Mouse (Mus musculus): ENCODE measurements around the gene Rab31. TPM values are rescaled to one million over a fixed set of nuclear protein-coding genes. Genes with fewer than 3 reads are reported as not detected.
A peak's percentile ranks its signal among the peaks of the same experiment; 100 is the strongest.

Rab31 gene
- total and polyA plus RNA-seq, 2 experiments from 2014 or later: 79.3 to 92.8 TPM

GRCm38 (mm10) chr17:65749803-65750202 lies 22.7 kb downstream of the Rab31 start:
- no peak overlapping the region for H3K4me2 ChIP-seq (ENCODE audit: low read depth)
- H3K9me3 ChIP-seq (ENCODE audit: low read length): peaks cover 3% of the 10 kb centered on the region; the same call in 1 of the 2 replicates
- no peak overlapping the region for H3K9ac ChIP-seq
- TF ChIP-seq CTCF (IDR thresholded peaks at IDR 0.05; ENCODE audit: low read depth): no peak
- H3K27me3 ChIP-seq (ENCODE audit: insufficient read depth, low read length): no peaks in the 10 kb centered on the region
- no peak overlapping the region for H3K27ac ChIP-seq (ENCODE audit: low read depth, low read length)
- no peaks in the 10 kb centered on the region for H3K36me3 ChIP-seq (ENCODE audit: insufficient read depth)
- no peaks in the 10 kb centered on the region for H3K4me1 ChIP-seq (ENCODE audit: insufficient read depth)
- 94% methylated on average over 7 of the region's 7 CpGs for WGBS
- H3K4me3 ChIP-seq (ENCODE audit: low read depth, low read length): no peak overlapping the region
- no peak for DNase-seq
- no peak for ATAC-seq

- Histone ChIP-seq H3K4me1 (ENCODE audit: insufficient read depth) (no peaks in the 10 kb centered on the region), H3K4me2 (ENCODE audit: low read depth) (no peak overlapping the region), H3K27ac (ENCODE audit: low read depth, low read length) (no peak overlapping the region), H3K36me3 (ENCODE audit: insufficient read depth) (no peaks in the 10 kb centered on the region), H3K4me3 (ENCODE audit: low read depth, low read length) (no peak overlapping the region), H3K9me3 (ENCODE audit: low read length) (peaks cover 3% of the 10 kb centered on the region; the same call in 1 of the 2 replicates), H3K9ac (no peak overlapping the region), H3K27me3 (ENCODE audit: insufficient read depth, low read length) (no peaks in the 10 kb centered on the region)
- DNase-seq: no peak
- no peak for ATAC-seq
- no peak for TF ChIP-seq CTCF (IDR thresholded peaks at IDR 0.05; ENCODE audit: low read depth)
- WGBS: 77% methylated on average over 6 of the region's 6 CpGs
Observed at GRCm38 (mm10) chr17:65748997-65749396, 23.6 kb downstream of the Rab31 start.

GRCm38 (mm10) chr17:65746314-65746713 lies 26.2 kb downstream of the Rab31 start:
- no peak overlapping the region for H3K4me2 ChIP-seq (ENCODE audit: low read depth)
- H3K36me3 ChIP-seq (ENCODE audit: insufficient read depth): no peaks in the 10 kb centered on the region
- DNase-seq (no peak), ATAC-seq (no peak)
- H3K9ac ChIP-seq: no peak overlapping the region
- no peak for TF ChIP-seq CTCF (IDR thresholded peaks at IDR 0.05; ENCODE audit: low read depth)
- peaks cover 7% of the 10 kb centered on the region; the same call in 1 of the 2 replicates for H3K4me1 ChIP-seq (ENCODE audit: insufficient read depth)
- H3K27me3 ChIP-seq (ENCODE audit: insufficient read depth, low read length): no peaks in the 10 kb centered on the region
- 62% methylated on average over 6 of the region's 6 CpGs for WGBS
- no peak overlapping the region for H3K27ac ChIP-seq (ENCODE audit: low read depth, low read length)
- H3K9me3 ChIP-seq (ENCODE audit: low read length): peaks cover 3% of the 10 kb centered on the region; the same call in 1 of the 2 replicates
- no peak overlapping the region for H3K4me3 ChIP-seq (ENCODE audit: low read depth, low read length)

- Histone ChIP-seq H3K9ac (no peak overlapping the region), H3K4me1 (ENCODE audit: insufficient read depth) (peaks cover 7% of the 10 kb centered on the region; the same call in 1 of the 2 replicates), H3K4me3 (ENCODE audit: low read depth, low read length) (no peak overlapping the region), H3K4me2 (ENCODE audit: low read depth) (no peak overlapping the region), H3K27me3 (ENCODE audit: insufficient read depth, low read length) (no peaks in the 10 kb centered on the region), H3K36me3 (ENCODE audit: insufficient read depth) (no peaks in the 10 kb centered on the region), H3K27ac (ENCODE audit: low read depth, low read length) (no peak overlapping the region), H3K9me3 (ENCODE audit: low read length) (peaks cover 3% of the 10 kb centered on the region; the same call in 1 of the 2 replicates)
- TF ChIP-seq CTCF (IDR thresholded peaks at IDR 0.05; ENCODE audit: low read depth): no peak
- 75% methylated on average over 11 of the region's 11 CpGs for WGBS
- ATAC-seq: 0 out of 2 replicates have a peak, but pooled peaks have one; percentile 19
- no peak for DNase-seq
Observed at GRCm38 (mm10) chr17:65743664-65744330, 28.8 kb downstream of the Rab31 start.

GRCm38 (mm10) chr17:65742969-65743368 lies 29.6 kb downstream of the Rab31 start:
- no peak for TF ChIP-seq CTCF (IDR thresholded peaks at IDR 0.05; ENCODE audit: low read depth)
- no peak overlapping the region for H3K27ac ChIP-seq (ENCODE audit: low read depth, low read length)
- no peak overlapping the region for H3K4me3 ChIP-seq (ENCODE audit: low read depth, low read length)
- H3K9me3 ChIP-seq (ENCODE audit: low read length): peaks cover 3% of the 10 kb centered on the region; the same call in 1 of the 2 replicates
- WGBS: 23% methylated on average over 4 of the region's 4 CpGs
- ATAC-seq: no peak
- H3K36me3 ChIP-seq (ENCODE audit: insufficient read depth): no peaks in the 10 kb centered on the region
- H3K4me2 ChIP-seq (ENCODE audit: low read depth): no peak overlapping the region
- peaks cover 7% of the 10 kb centered on the region; the same call in 1 of the 2 replicates for H3K4me1 ChIP-seq (ENCODE audit: insufficient read depth)
- H3K27me3 ChIP-seq (ENCODE audit: insufficient read depth, low read length): no peaks in the 10 kb centered on the region
- no peak for DNase-seq
- H3K9ac ChIP-seq: no peak overlapping the region

GRCm38 (mm10) chr17:65742245-65742905 lies 30.2 kb downstream of the Rab31 start:
- Histone ChIP-seq H3K4me1 (ENCODE audit: insufficient read depth) (peaks cover 7% of the 10 kb centered on the region; the same call in 1 of the 2 replicates), H3K36me3 (ENCODE audit: insufficient read depth) (no peaks in the 10 kb centered on the region), H3K4me2 (ENCODE audit: low read depth) (no peak overlapping the region), H3K27me3 (ENCODE audit: insufficient read depth, low read length) (no peaks in the 10 kb centered on the region), H3K9ac (no peak overlapping the region), H3K27ac (ENCODE audit: low read depth, low read length) (no peak overlapping the region; the same call in 1 of the 2 replicates), H3K4me3 (ENCODE audit: low read depth, low read length) (no peak overlapping the region), H3K9me3 (ENCODE audit: low read length) (peaks cover 3% of the 10 kb centered on the region; the same call in 1 of the 2 replicates)
- WGBS: 18% methylated on average over 10 of the region's 10 CpGs
- peak; percentile 31 for DNase-seq
- no peak for TF ChIP-seq CTCF (IDR thresholded peaks at IDR 0.05; ENCODE audit: low read depth)
- ATAC-seq: peak; percentile 82

- Histone ChIP-seq H3K4me2 (ENCODE audit: low read depth) (no peak overlapping the region), H3K27ac (ENCODE audit: low read depth, low read length) (no peak overlapping the region), H3K4me1 (ENCODE audit: insufficient read depth) (peaks cover 7% of the 10 kb centered on the region; the same call in 1 of the 2 replicates), H3K36me3 (ENCODE audit: insufficient read depth) (no peaks in the 10 kb centered on the region), H3K27me3 (ENCODE audit: insufficient read depth, low read length) (no peaks in the 10 kb centered on the region), H3K9me3 (ENCODE audit: low read length) (peaks cover 3% of the 10 kb centered on the region; the same call in 1 of the 2 replicates), H3K4me3 (ENCODE audit: low read depth, low read length) (no peak overlapping the region), H3K9ac (no peak overlapping the region)
- WGBS: 77% methylated on average over 4 of the region's 4 CpGs
- DNase-seq: peak; percentile 46
- no peak for ATAC-seq
- TF ChIP-seq CTCF (IDR thresholded peaks at IDR 0.05; ENCODE audit: low read depth): no peak
Observed at GRCm38 (mm10) chr17:65741565-65741964, 31.0 kb downstream of the Rab31 start.
